ENCODE assay signal across 9 mouse cellular contexts in the genomic region with DNA sequence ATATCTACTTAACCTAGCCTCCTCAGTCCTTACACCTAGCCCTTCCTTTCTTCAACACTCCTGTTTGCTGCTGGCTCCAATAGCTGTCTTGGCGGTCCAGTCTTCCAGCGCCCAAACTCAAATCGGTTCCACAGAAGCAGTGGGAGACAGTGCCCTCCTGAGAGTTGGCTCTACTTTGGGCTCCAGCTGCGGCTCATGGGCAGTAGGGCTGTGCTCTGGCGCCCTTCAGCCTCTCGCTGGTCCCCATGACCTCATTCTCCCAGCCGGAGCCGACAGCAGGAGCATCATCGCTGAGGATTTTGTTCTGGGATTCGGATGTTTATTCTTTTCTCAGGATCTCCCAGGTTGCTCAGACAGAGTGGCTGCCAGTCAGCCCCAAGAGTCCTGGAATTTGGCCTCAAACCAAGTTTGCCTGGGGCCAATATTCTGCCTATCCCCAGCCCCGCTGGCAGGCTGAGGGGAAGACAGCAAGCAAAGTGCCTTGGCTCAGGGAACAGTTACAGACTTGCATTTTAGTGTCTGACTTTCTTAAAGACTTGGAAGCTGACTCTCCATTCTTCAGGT.
DNase-seq lines count a peak whose midpoint lies in the region; ATAC-seq lines count a peak whose summit lies in the region.
"Had no signal": no experiment of that assay in that cellular context is flagged by ENCODE, and none has a peak within 500 bp of the region (broad histone marks: within the 10 kb centered on the region; RNA-seq: fewer than 3 reads in every experiment).

No protein-coding gene starts in this region.

- no peak overlapping the region for H3K4me3 ChIP-seq in hindbrain, embryonic 16.5 days (ENCODE audit: low read length)
- no peak overlapping the region for H3K4me3 ChIP-seq in hindbrain, embryonic 12.5 days
- H3K4me3 ChIP-seq: layer of hippocampus, adult 2 months had no signal

- peak; percentile 71 for ATAC-seq in hindbrain, embryonic 16.5 days
- no peak for ATAC-seq in hindbrain, embryonic 12.5 days (ENCODE audit: low FRiP score)
- no peak for ATAC-seq in megakaryocyte progenitor cell, adult 5-6 weeks (replicated peaks; ENCODE audit: poor library complexity)

- DNase-seq in adrenal gland, postnatal 14 days, result peak; percentile 38
- no peak for DNase-seq in adrenal gland, postnatal 4 days (ENCODE audit: low spot score in 2 of 2)
- DNase-seq in 3T3-L1 (ENCODE audit: low read depth, low spot score), result peak; percentile 16
- DNase-seq in cerebellum, adult 9-11 months, result peak; percentile 63
- no peak for DNase-seq in gastrocnemius, adult 8-10 months (ENCODE audit: low spot score in 2 of 2)

- peaks cover 8% of the 10 kb centered on the region; the same call in 1 of the 2 replicates for H3K4me1 ChIP-seq in hindbrain, embryonic 16.5 days (ENCODE audit: control insufficient read depth, insufficient read depth, low read depth, low read length)
- H3K4me1 ChIP-seq in hindbrain, embryonic 12.5 days, result peaks cover 4% of the 10 kb centered on the region

- no peaks in the 10 kb centered on the region for H3K36me3 ChIP-seq in hindbrain, embryonic 16.5 days (ENCODE audit: control insufficient read depth, insufficient read depth, low read length)
- no peaks in the 10 kb centered on the region for H3K36me3 ChIP-seq in hindbrain, embryonic 12.5 days

- H3K9me3 ChIP-seq in hindbrain, embryonic 16.5 days (ENCODE audit: control insufficient read depth, low read length), result no peaks in the 10 kb centered on the region
- H3K9me3 ChIP-seq in hindbrain, embryonic 12.5 days (replicated peaks), result no peaks in the 10 kb centered on the region

- WGBS in hindbrain, embryonic 16.5 days, result 38% methylated on average over 11 of the region's 11 CpGs
- WGBS in hindbrain, embryonic 12.5 days, result 55% methylated on average over 11 of the region's 11 CpGs

- no peaks in the 10 kb centered on the region; the same call in 1 of the 2 replicates for H3K27me3 ChIP-seq in hindbrain, embryonic 16.5 days (replicated peaks; ENCODE audit: control insufficient read depth, insufficient read depth, low read length)
- peaks cover 24% of the 10 kb centered on the region for H3K27me3 ChIP-seq in hindbrain, embryonic 12.5 days

- H3K27ac ChIP-seq in hindbrain, embryonic 16.5 days (ENCODE audit: low read depth, low read length), result no peak overlapping the region
- H3K27ac ChIP-seq in hindbrain, embryonic 12.5 days, result no peak overlapping the region
- H3K27ac ChIP-seq: layer of hippocampus, adult 2 months had no signal

- H3K4me2 ChIP-seq in hindbrain, embryonic 16.5 days (ENCODE audit: low read length), result peak overlapping the region; percentile 18; the same call in 1 of the 2 replicates
- H3K4me2 ChIP-seq in hindbrain, embryonic 12.5 days (replicated peaks), result no peak overlapping the region

- H3K9ac ChIP-seq in hindbrain, embryonic 16.5 days (ENCODE audit: low read depth, low read length), result no peak overlapping the region
- no peak overlapping the region for H3K9ac ChIP-seq in hindbrain, embryonic 12.5 days

Comparison
In these comparisons a context has a peak if more than half of its experiments do, and no peak if none do; other contexts are left out.
1. DNase-seq: peak in adrenal gland, postnatal 14 days (single experiment), 3T3-L1 (single experiment) and cerebellum, adult 9-11 months (single experiment); none in adrenal gland, postnatal 4 days (0 of 2) and gastrocnemius, adult 8-10 months (0 of 2).